Mouse (Mus musculus) myocyte (in vitro differentiated cells): ENCODE results near the gene Ints4. TPM values are rescaled to one million over a fixed set of nuclear protein-coding genes. Genes with fewer than 3 reads are reported as not detected.

Experiments used
- H3K27me3 ChIP-seq: one replicate; pipeline ENCODE4 v1.6.1; 2011; ENCODE audit not compliant: control insufficient read depth, insufficient read depth, insufficient read length
- H3K36me3 ChIP-seq: one replicate; pipeline ENCODE4 v1.6.1; 2011; ENCODE audit not compliant: control insufficient read depth, insufficient read depth
- H3K4me2 ChIP-seq: one replicate; pipeline ENCODE4 v1.6.1; 2011; ENCODE audit warnings: low read depth, control low read depth
- H3K4me3 ChIP-seq: one replicate; pipeline ENCODE4 v1.5.1; 2011; ENCODE audit warnings: mild to moderate bottlenecking, control low read depth, moderate library complexity
- H3K79me2 ChIP-seq: one replicate; pipeline ENCODE4 v1.6.1; 2011; ENCODE audit not compliant: control insufficient read depth, insufficient read depth
- H3ac ChIP-seq: one replicate; pipeline ENCODE4 v1.6.1; 2011; ENCODE audit not compliant: control insufficient read depth, insufficient read length
- CEBPB ChIP-seq: IDR thresholded peaks from 2 replicates; pipeline ENCODE4 v1.6.1; 2011; ENCODE audit warnings: mild to moderate bottlenecking, moderate library complexity; ENCODE audit not compliant: poor library complexity, insufficient read depth, severe bottlenecking
- E2F4 ChIP-seq: IDR thresholded peaks from one replicate; pipeline ENCODE4 v1.6.1; 2011; ENCODE audit warnings: mild to moderate bottlenecking, control low read depth, moderate library complexity; ENCODE audit not compliant: insufficient read depth
- MAX ChIP-seq: IDR thresholded peaks from one replicate; pipeline ENCODE4 v1.6.1; 2011; ENCODE audit warnings: low read depth, mild to moderate bottlenecking, control low read depth
- MYOD1 ChIP-seq, 3 experiments: IDR thresholded peaks; one replicate each; pipeline ENCODE4 v1.6.1; 2011; ENCODE audit warnings: control low read depth in 2 of 3, low read depth in 2 of 3, mild to moderate bottlenecking in 2 of 3, moderate library complexity in 1 of 3; ENCODE audit not compliant: insufficient read length in 2 of 3, control insufficient read depth in 1 of 3
- MYOG ChIP-seq, 3 experiments: IDR thresholded peaks; one replicate each; pipeline ENCODE4 v1.6.1; 2011; ENCODE audit warnings: control low read depth in 2 of 3, low read depth in 2 of 3, mild to moderate bottlenecking in 2 of 3; ENCODE audit not compliant: insufficient read length in 2 of 3, control insufficient read depth in 1 of 3, insufficient read depth in 1 of 3
- POLR2A ChIP-seq: IDR thresholded peaks from one replicate; pipeline ENCODE4 v1.6.1; 2011; ENCODE audit warnings: low read depth, mild to moderate bottlenecking, control low read depth, moderate library complexity; ENCODE audit not compliant: insufficient read length
- POLR2AphosphoS2 ChIP-seq: IDR thresholded peaks from one replicate; pipeline ENCODE4 v1.6.1; 2011; ENCODE audit warnings: low read depth, control low read depth; ENCODE audit not compliant: insufficient read length
- REST ChIP-seq: IDR thresholded peaks from one replicate; pipeline ENCODE4 v1.6.1; 2011; ENCODE audit warnings: mild to moderate bottlenecking, control low read depth, moderate library complexity; ENCODE audit not compliant: insufficient read depth, insufficient read length
- SRF ChIP-seq: IDR thresholded peaks from one replicate; pipeline ENCODE4 v1.6.1; 2011; ENCODE audit warnings: low read depth; ENCODE audit not compliant: control insufficient read depth, insufficient read length
- TCF12 ChIP-seq: IDR thresholded peaks from one replicate; pipeline ENCODE4 v1.6.1; 2011; ENCODE audit warnings: mild to moderate bottlenecking, control low read depth; ENCODE audit not compliant: poor library complexity, insufficient read depth, severe bottlenecking
- TCF3 ChIP-seq: IDR thresholded peaks from one replicate; pipeline ENCODE4 v1.6.1; 2011; ENCODE audit warnings: low read depth, control low read depth; ENCODE audit not compliant: insufficient read length
- USF1 ChIP-seq: IDR thresholded peaks from one replicate; pipeline ENCODE4 v1.6.1; 2011; ENCODE audit warnings: low read depth, mild to moderate bottlenecking, control low read depth, moderate library complexity
- polyA plus RNA-seq: library from polyadenylated mRNA; unstranded; fragments of >200 nt; fragmentation: generic; extraction: Trizol; gene quantifications from one replicate; pipeline ENCODE4 v1.2.1, GENCODE M21; 2012; ENCODE audit warnings: missing spikeins

Gene Ints4
- polyA plus RNA-seq, 1 experiment: 24.9 TPM

GRCm38 (mm10) chr7:97536571-97536970, 55.8 kb downstream of the Ints4 start:
- Histone ChIP-seq H3K27me3 (no peaks in the 10 kb centered on the region), H3K36me3 (peaks cover 4% of the 10 kb centered on the region)

GRCm38 (mm10) chr7:97546462-97546861, 65.7 kb downstream of the Ints4 start:
- no peak overlapping the region for H3K4me2 ChIP-seq
- H3K4me3 ChIP-seq: no peak overlapping the region
- TF ChIP-seq SRF: no peak
- TF ChIP-seq POLR2AphosphoS2: peak; percentile 17
- TF ChIP-seq USF1: no peak
- no peak overlapping the region for H3ac ChIP-seq
- H3K36me3 ChIP-seq: no peaks in the 10 kb centered on the region
- no peaks in the 10 kb centered on the region for H3K27me3 ChIP-seq
- no peaks in the 10 kb centered on the region for H3K79me2 ChIP-seq

More at GRCm38 (mm10) chr7:97536571-97536970, 55.8 kb downstream of the Ints4 start:
- TF ChIP-seq TCF3 (no peak), MYOG (IDR thresholded peaks at IDR 0.05; ENCODE audit: control insufficient read depth in 1 of 3, insufficient read depth in 1 of 3, insufficient read length in 2 of 3, low read depth in 2 of 3) (no peak), TCF12 (no peak), MYOD1 (IDR thresholded peaks at IDR 0.05; ENCODE audit: control insufficient read depth in 1 of 3, insufficient read length in 2 of 3, low read depth in 2 of 3) (no peak), CEBPB (no peak), MAX (no peak), POLR2A (no peak), POLR2AphosphoS2 (no peak), SRF (no peak), E2F4 (no peak), REST (no peak), USF1 (no peak)
- no peaks in the 10 kb centered on the region for H3K79me2 ChIP-seq
- no peak overlapping the region for H3K4me2 ChIP-seq
- H3ac ChIP-seq: no peak overlapping the region
- no peak overlapping the region for H3K4me3 ChIP-seq

- Histone ChIP-seq H3K4me2 (no peak overlapping the region), H3K4me3 (no peak overlapping the region), H3K36me3 (no peaks in the 10 kb centered on the region), H3ac (no peak overlapping the region), H3K27me3 (no peaks in the 10 kb centered on the region), H3K79me2 (no peaks in the 10 kb centered on the region)
- TF ChIP-seq POLR2AphosphoS2 (no peak), SRF (no peak), CEBPB (no peak), E2F4 (no peak), POLR2A (no peak), TCF3 (no peak), MYOD1 (IDR thresholded peaks at IDR 0.05; ENCODE audit: control insufficient read depth in 1 of 3, insufficient read length in 2 of 3, low read depth in 2 of 3) (no peak), TCF12 (no peak)
Observed at GRCm38 (mm10) chr7:97549301-97549700, 68.5 kb downstream of the Ints4 start.

GRCm38 (mm10) chr7:97550673-97551072, 69.9 kb downstream of the Ints4 start:
- Histone ChIP-seq H3K4me2 (no peak overlapping the region), H3K4me3 (no peak overlapping the region), H3K79me2 (no peaks in the 10 kb centered on the region), H3K36me3 (no peaks in the 10 kb centered on the region), H3ac (no peak overlapping the region), H3K27me3 (no peaks in the 10 kb centered on the region)
- TF ChIP-seq CEBPB (no peak), MYOG (IDR thresholded peaks at IDR 0.05; ENCODE audit: control insufficient read depth in 1 of 3, insufficient read depth in 1 of 3, insufficient read length in 2 of 3, low read depth in 2 of 3) (peak in 1 of 3 experiments; percentile 31), REST (no peak), TCF3 (no peak), POLR2A (no peak), TCF12 (peak; percentile 4), MYOD1 (IDR thresholded peaks at IDR 0.05; ENCODE audit: control insufficient read depth in 1 of 3, insufficient read length in 2 of 3, low read depth in 2 of 3) (peak; percentile 46 to 96 (median 84)), MAX (no peak)

- no peaks in the 10 kb centered on the region for H3K36me3 ChIP-seq
Observed at GRCm38 (mm10) chr7:97563576-97563975, 82.8 kb downstream of the Ints4 start.

More at GRCm38 (mm10) chr7:97563576-97563975, 82.8 kb downstream of the Ints4 start:
- TF ChIP-seq MAX (no peak), POLR2A (no peak), TCF12 (no peak)
- Histone ChIP-seq H3K4me2 (no peak overlapping the region), H3K79me2 (no peaks in the 10 kb centered on the region), H3K4me3 (no peak overlapping the region), H3K27me3 (no peaks in the 10 kb centered on the region), H3ac (no peak overlapping the region)
